Mouse (Mus musculus) gastrocnemius, adult 18-20 months (tissue): ENCODE results near the gene Gm10260. TPM values are rescaled to one million over a fixed set of nuclear protein-coding genes. Genes with fewer than 3 reads are reported as not detected.

Source experiments
- DNase-seq: peaks from one replicate; pipeline ENCODE4 v3.0.0; 2021; ENCODE audit warnings: low spot score
- long read RNA-seq, 2 experiments: library from polyadenylated mRNA; stranded (forward); transcript quantifications; one replicate each; pipeline ENCODE4 v2.0.0; 2021
- total RNA-seq, 2 experiments: library from RNA; stranded (reverse); gene quantifications; 2 replicates each; pipeline ENCODE4 v1.2.3; 2021

The Gm10260 gene
- 100 to 1,000 TPM; 110 to 122 TPM for total RNA-seq
- long read RNA-seq, experiment 1: 0 reads
- long read RNA-seq, experiment 2, partial matches to known transcripts: 0 of 1 reads
- long read RNA-seq, experiment 2, other reads (novel, unspliced or antisense): 0 of 1 reads

- no peak for DNase-seq
These were observed at the start of gene Gm10260 for GRCm38 (mm10) chr13:97760532-97760931. Gene Gm10260 (minus strand): TSS chr13:97760632.

- DNase-seq: no peak
These were observed 49.4 kb upstream of the Gm10260 start for GRCm38 (mm10) chr13:97809828-97810227.

- no peak for DNase-seq
These were observed 45.5 kb upstream of the Gm10260 start for GRCm38 (mm10) chr13:97805907-97806306.

GRCm38 (mm10) chr13:97802386-97802785 is 42.0 kb upstream of the Gm10260 start:
- DNase-seq: no peak

GRCm38 (mm10) chr13:97797462-97797861 is 37.0 kb upstream of the Gm10260 start:
- no peak for DNase-seq

GRCm38 (mm10) chr13:97794780-97795179 is 34.3 kb upstream of the Gm10260 start:
- DNase-seq: no peak

GRCm38 (mm10) chr13:97793932-97794331 is 33.5 kb upstream of the Gm10260 start:
- DNase-seq: no peak

GRCm38 (mm10) chr13:97791664-97792063 is 31.2 kb upstream of the Gm10260 start:
- no peak for DNase-seq

GRCm38 (mm10) chr13:97789782-97790450 is 29.5 kb upstream of the Gm10260 start:
- DNase-seq: no peak

- no peak for DNase-seq
These were observed 24.9 kb upstream of the Gm10260 start for GRCm38 (mm10) chr13:97785167-97785835.

GRCm38 (mm10) chr13:97783423-97784143 is 23.2 kb upstream of the Gm10260 start:
- no peak for DNase-seq

GRCm38 (mm10) chr13:97782063-97782462 is 21.6 kb upstream of the Gm10260 start:
- DNase-seq: no peak

- DNase-seq: no peak
These were observed 21.2 kb upstream of the Gm10260 start for GRCm38 (mm10) chr13:97781637-97782036.

- no peak for DNase-seq
These were observed 20.1 kb upstream of the Gm10260 start for GRCm38 (mm10) chr13:97780556-97780955.

- no peak for DNase-seq
These were observed 19.4 kb upstream of the Gm10260 start for GRCm38 (mm10) chr13:97779657-97780445.

- no peak for DNase-seq
These were observed 18.3 kb upstream of the Gm10260 start for GRCm38 (mm10) chr13:97778698-97779194.

GRCm38 (mm10) chr13:97777667-97778066 is 17.2 kb upstream of the Gm10260 start:
- no peak for DNase-seq

- peak; percentile 66 for DNase-seq
These were observed 16.3 kb upstream of the Gm10260 start for GRCm38 (mm10) chr13:97776702-97777101.

GRCm38 (mm10) chr13:97775907-97776306 is 15.5 kb upstream of the Gm10260 start:
- DNase-seq: no peak

- peak; percentile 74 for DNase-seq
These were observed 14.5 kb upstream of the Gm10260 start for GRCm38 (mm10) chr13:97774740-97775425.

- DNase-seq: no peak
These were observed 8.8 kb upstream of the Gm10260 start for GRCm38 (mm10) chr13:97769205-97769604.
